Mouse (Mus musculus) stomach, embryonic 14.5 days (tissue): ENCODE measurements around the gene Tsc22d1. TPM values are rescaled to one million over a fixed set of nuclear protein-coding genes. Genes with fewer than 3 reads are reported as not detected.

Experiments used
- ATAC-seq: fragments of 200-750 bp; cut with Nextera tagmentation; 2 replicates; pipeline ENCODE4 v1.8.0; 2017; ENCODE audit warnings: low read depth, moderate TSS enrichment; ENCODE audit not compliant: insufficient number of reproducible peaks, insufficient read depth, low FRiP score
- H3K27ac ChIP-seq: fragments of 300-500 bp; sonication (generic); 2 replicates; pipeline ENCODE4 v1.5.1; 2014; ENCODE audit warnings: mild to moderate bottlenecking, low read length, moderate library complexity, mixed read lengths
- H3K27me3 ChIP-seq: fragments of 300-500 bp; sonication (generic); 2 replicates; pipeline ENCODE4 v1.6.1; 2014; ENCODE audit warnings: low read length, control low read depth, mixed read lengths; ENCODE audit not compliant: control insufficient read depth, insufficient read depth
- H3K36me3 ChIP-seq: fragments of 300-500 bp; sonication (generic); 2 replicates; pipeline ENCODE4 v1.6.1; 2014; ENCODE audit warnings: mild to moderate bottlenecking, control low read depth, low read length, moderate library complexity, mixed read lengths; ENCODE audit not compliant: control insufficient read depth, insufficient read depth
- H3K4me1 ChIP-seq: fragments of 300-500 bp; sonication (generic); 2 replicates; pipeline ENCODE4 v1.6.1; 2014; ENCODE audit warnings: low read length, control low read depth, mixed read lengths; ENCODE audit not compliant: control insufficient read depth, insufficient read depth
- H3K4me2 ChIP-seq: fragments of 300-500 bp; sonication (generic); replicated peaks from 2 replicates; pipeline ENCODE4 v1.6.1; 2014; ENCODE audit warnings: low read depth, low read length, control low read depth
- H3K4me3 ChIP-seq: fragments of 300-500 bp; sonication (generic); 2 replicates; pipeline ENCODE4 v1.5.1; 2014; ENCODE audit warnings: low read depth, low read length, control low read depth
- H3K9ac ChIP-seq: fragments of 300-500 bp; sonication (generic); replicated peaks from 2 replicates; pipeline ENCODE4 v1.6.1; 2014; ENCODE audit warnings: low read depth, mild to moderate bottlenecking, control low read depth, low read length, moderate library complexity, mixed read lengths
- H3K9me3 ChIP-seq: fragments of 300-500 bp; sonication (generic); 2 replicates; pipeline ENCODE4 v1.6.1; 2016; ENCODE audit warnings: low read depth, low read length, control low read depth; ENCODE audit not compliant: control insufficient read depth
- WGBS: fragments of 180-500 bp; shearing (Covaris S2); extraction: QIAGEN DNeasy Blood & Tissue Kit; methylation state at CpG from one replicate; pipeline ENCODE4 v1.1.7; 2014; 5-methylcytosine and 5-hydroxymethylcytosine counted together
- polyA plus RNA-seq: library from polyadenylated mRNA; unstranded; fragments of >200 nt; fragmentation: Nextera tagmentation; extraction: Ambion mirVana; gene quantifications from 2 replicates; pipeline ENCODE4 v1.2.1, GENCODE M21; 2014

Gene Tsc22d1
- polyA plus RNA-seq, 1 experiment from 2014 or later = 656 TPM

DNA sequence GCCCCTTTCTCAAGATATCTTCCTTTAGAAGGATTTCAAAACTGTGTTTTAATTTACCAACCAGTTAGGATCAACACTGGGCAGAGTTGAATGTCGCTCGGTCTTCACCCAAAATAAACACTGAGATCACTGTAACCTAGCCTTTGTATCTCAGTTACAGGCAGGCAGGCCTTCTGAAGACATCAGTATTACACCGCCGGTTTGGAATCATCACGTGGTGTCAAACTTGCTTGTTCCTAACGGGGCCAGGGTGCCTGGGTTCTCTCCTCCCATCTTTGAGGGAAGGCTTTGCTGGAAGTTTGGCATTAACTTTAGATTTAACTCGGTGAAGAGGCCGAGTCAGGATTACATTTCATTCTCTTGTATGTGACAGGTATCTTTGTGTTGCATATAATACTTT is 5.7 kb upstream of the Tsc22d1 start:
- whole genome bisulfite sequencing = 44% methylated on average over 8 of the region's 8 CpGs
- H3K27ac ChIP-seq = no peak overlapping the region
- H3K4me1 ChIP-seq = no peaks in the 10 kb centered on the region
- ATAC-seq = no peak
- no peak overlapping the region for H3K4me3 ChIP-seq
- H3K9me3 ChIP-seq = no peaks in the 10 kb centered on the region
- no peaks in the 10 kb centered on the region for H3K36me3 ChIP-seq
- H3K9ac ChIP-seq = no peak overlapping the region
- no peak overlapping the region for H3K4me2 ChIP-seq
- H3K27me3 ChIP-seq = no peaks in the 10 kb centered on the region

DNA sequence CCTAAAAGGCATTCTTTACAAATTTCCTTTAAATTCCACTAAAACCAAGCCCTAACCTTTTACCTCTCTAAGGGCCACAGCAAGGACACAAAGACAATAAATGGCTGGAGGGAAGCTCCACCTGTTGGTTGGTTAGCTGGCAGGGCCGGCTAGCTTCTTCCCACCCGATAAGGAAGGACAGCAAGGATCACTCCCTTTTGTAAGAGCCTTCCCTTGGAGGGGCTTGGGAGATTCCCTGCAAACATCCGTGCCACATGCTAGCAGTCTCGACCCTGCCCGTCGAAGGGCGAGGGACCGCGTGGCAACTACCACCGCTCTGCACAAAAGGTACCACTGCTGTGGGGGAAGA is 1.0 kb upstream of the Tsc22d1 start:
- H3K4me3 ChIP-seq = peak overlapping the region; percentile 87
- H3K27me3 ChIP-seq = no peaks in the 10 kb centered on the region
- H3K36me3 ChIP-seq = peaks cover 14% of the 10 kb centered on the region; the same call in 1 of the 2 replicates
- peak overlapping the region; percentile 83 for H3K4me2 ChIP-seq
- no peak for ATAC-seq
- H3K9me3 ChIP-seq = no peaks in the 10 kb centered on the region
- peak overlapping the region; percentile 98 for H3K9ac ChIP-seq
- H3K27ac ChIP-seq = peak overlapping the region; percentile 99
- 0% methylated on average over 10 of the region's 10 CpGs for WGBS
- H3K4me1 ChIP-seq = peaks cover 20% of the 10 kb centered on the region; the same call in 1 of the 2 replicates

DNA sequence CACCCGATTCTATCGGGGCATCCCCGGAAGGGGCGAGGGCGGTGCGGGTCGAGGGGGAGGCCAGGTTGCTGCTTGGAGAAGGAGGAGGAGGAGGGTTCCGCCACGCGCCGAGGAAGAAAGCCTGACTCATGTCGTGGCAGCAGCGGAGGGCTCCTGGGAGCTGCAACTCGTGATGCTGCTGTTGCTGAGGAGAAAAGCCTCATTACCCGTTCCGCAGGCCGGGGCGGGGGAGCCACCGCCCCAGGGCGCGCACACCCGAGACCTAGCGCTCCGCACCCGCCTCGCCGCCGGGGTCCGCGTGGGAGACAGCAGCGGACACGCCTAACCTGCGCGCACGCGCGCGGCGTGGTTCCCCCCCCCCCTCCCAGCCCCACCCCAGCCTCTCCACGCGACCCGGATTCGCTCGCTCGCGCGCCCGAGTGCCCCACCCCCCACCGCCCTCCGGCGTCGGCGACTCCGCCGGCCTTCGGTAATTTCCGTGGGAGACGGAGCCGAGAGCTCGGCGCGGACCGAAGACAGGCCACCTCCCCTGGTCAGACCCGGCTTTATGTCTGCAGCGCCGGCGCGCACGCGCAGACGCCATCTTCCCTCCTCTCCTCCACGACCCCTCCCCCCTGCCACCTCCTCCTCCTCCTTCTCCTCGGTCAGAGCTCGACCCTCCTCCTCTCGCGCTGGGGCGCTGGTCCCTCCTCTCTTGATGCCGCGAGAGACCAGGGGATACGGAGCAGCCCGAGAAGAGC is 469 bp upstream of the Tsc22d1 start:
- peak; percentile 95 for ATAC-seq
- no peaks in the 10 kb centered on the region for H3K9me3 ChIP-seq
- under 1% methylated on average over 65 of the region's 81 CpGs for WGBS

DNA sequence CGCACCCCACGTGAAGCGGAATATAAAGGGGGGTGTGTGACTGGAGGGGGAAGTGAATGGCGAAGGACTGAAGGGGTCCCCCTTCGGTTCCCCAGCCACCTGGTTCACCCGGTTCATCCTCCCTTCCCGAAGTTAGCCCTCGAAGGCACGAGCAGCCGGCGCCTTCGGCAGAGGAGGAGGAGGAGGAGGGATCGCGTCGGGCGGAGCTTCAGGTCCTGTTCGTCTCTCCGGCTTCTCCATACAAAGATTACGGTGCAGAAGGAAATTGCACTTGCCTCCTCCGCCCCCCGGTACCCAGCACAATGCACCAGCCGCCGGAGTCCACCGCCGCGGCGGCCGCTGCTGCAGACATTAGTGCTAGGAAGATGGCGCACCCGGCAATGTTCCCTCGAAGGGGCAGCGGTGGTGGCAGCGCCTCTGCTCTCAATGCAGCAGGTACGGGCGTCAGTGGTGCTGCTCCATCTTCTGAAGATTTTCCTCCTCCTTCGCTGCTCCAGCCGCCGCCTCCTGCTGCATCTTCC is 1.1 kb downstream of the Tsc22d1 start:
- H3K9ac ChIP-seq = peak overlapping the region; percentile 98
- H3K36me3 ChIP-seq = peaks cover 14% of the 10 kb centered on the region; the same call in 1 of the 2 replicates
- H3K27ac ChIP-seq = peak overlapping the region; percentile 99
- H3K4me3 ChIP-seq = peak overlapping the region; percentile 87
- peak overlapping the region; percentile 84 for H3K4me2 ChIP-seq
- 0 out of 2 replicates have a peak, but pooled peaks have one; percentile 1 for ATAC-seq
- WGBS = 1% methylated on average over 29 of the region's 38 CpGs
- H3K27me3 ChIP-seq = no peaks in the 10 kb centered on the region
- no peaks in the 10 kb centered on the region for H3K9me3 ChIP-seq
- peaks cover 34% of the 10 kb centered on the region for H3K4me1 ChIP-seq

More for the DNA sequence above, 469 bp upstream of the Tsc22d1 start:
- Histone ChIP-seq H3K4me3 (peak overlapping the region; percentile 87), H3K4me1 (peaks cover 25% of the 10 kb centered on the region), H3K27ac (peak overlapping the region; percentile 99), H3K36me3 (peaks cover 14% of the 10 kb centered on the region; the same call in 1 of the 2 replicates), H3K4me2 (peak overlapping the region; percentile 84), H3K9ac (peak overlapping the region; percentile 98), H3K27me3 (no peaks in the 10 kb centered on the region)

DNA sequence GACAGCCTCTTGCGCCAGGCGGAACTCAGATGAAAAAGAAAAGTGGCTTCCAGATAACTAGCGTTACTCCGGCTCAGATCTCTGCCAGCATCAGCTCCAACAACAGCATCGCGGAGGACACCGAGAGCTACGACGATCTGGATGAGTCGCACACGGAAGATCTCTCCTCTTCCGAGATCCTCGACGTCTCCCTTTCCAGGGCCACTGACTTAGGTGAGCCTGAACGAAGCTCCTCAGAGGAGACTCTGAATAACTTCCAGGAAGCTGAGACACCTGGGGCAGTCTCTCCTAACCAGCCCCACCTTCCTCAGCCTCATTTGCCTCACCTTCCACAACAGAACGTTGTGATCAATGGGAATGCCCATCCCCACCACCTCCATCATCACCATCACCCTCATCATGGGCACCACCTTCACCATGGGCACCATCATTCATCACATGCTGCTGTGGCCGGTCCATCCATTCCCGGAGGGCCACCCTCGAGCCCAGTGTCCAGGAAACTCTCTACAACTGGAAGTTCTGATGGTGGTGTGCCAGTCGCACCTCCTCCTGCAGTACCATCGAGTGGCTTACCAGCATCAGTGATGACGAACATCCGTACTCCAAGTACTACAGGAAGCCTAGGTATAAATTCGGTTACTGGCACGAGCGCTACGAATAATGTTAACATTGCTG is 1.7 kb downstream of the Tsc22d1 start:
- H3K36me3 ChIP-seq = peaks cover 14% of the 10 kb centered on the region; the same call in 1 of the 2 replicates
- no peak overlapping the region for H3K27ac ChIP-seq
- peak overlapping the region; percentile 84 for H3K4me2 ChIP-seq
- peaks cover 40% of the 10 kb centered on the region for H3K4me1 ChIP-seq
- H3K9ac ChIP-seq = peak overlapping the region; percentile 98
- 43% methylated on average over 27 of the region's 27 CpGs for WGBS
- ATAC-seq = no peak
- no peaks in the 10 kb centered on the region for H3K9me3 ChIP-seq
- H3K4me3 ChIP-seq = peak overlapping the region; percentile 87
- H3K27me3 ChIP-seq = no peaks in the 10 kb centered on the region

DNA sequence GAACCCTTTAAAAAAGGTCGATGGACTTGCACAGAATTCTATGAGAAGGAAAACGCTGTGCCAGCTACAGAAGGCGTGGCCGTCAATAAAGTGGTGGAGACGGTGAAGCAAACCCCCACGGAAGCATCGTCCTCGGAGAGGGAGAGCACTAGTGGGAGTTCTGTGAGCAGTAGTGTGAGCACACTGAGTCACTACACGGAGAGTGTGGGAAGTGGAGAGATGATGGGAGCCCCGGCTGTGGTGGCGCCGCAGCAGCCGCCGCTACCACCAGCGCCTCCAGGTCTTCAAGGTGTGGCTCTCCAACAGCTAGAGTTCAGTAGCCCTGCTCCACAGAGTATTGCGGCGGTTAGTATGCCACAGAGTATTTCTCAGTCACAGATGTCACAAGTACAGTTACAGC is 2.6 kb downstream of the Tsc22d1 start:
- H3K9me3 ChIP-seq = no peaks in the 10 kb centered on the region
- no peak overlapping the region for H3K4me3 ChIP-seq
- H3K4me2 ChIP-seq = no peak overlapping the region
- H3K4me1 ChIP-seq = peaks cover 40% of the 10 kb centered on the region
- no peak overlapping the region for H3K27ac ChIP-seq
- no peak for ATAC-seq
- H3K36me3 ChIP-seq = peaks cover 14% of the 10 kb centered on the region; the same call in 1 of the 2 replicates
- 95% methylated on average over 17 of the region's 17 CpGs for WGBS
- H3K9ac ChIP-seq = no peak overlapping the region
- H3K27me3 ChIP-seq = no peaks in the 10 kb centered on the region

DNA sequence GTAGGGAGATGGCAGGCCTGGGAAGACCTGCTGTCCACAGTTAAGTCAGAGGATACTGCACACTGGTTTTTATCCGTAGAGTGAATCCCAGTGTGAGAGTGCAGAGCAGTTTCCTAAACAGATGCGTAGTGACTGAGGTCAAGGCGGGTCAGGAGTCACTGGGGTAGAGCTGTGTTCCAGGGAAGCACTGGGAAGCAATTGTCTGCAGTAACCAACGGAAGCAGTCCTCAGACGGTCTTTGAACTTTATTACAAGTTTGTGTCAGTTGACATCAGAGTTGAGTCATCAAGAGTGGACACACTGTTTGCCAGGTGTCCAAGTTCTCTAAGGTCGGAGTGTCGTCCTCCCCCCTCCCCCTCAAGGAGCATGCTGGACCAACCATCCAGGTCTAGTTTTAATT is 6.0 kb downstream of the Tsc22d1 start:
- peaks cover 40% of the 10 kb centered on the region for H3K4me1 ChIP-seq
- no peaks in the 10 kb centered on the region for H3K27me3 ChIP-seq
- no peak overlapping the region for H3K4me3 ChIP-seq
- peak overlapping the region; percentile 28 for H3K4me2 ChIP-seq
- no peak overlapping the region for H3K9ac ChIP-seq
- WGBS = 37% methylated on average over 7 of the region's 7 CpGs
- no peak overlapping the region for H3K27ac ChIP-seq
- no peaks in the 10 kb centered on the region for H3K9me3 ChIP-seq
- ATAC-seq = no peak
- peaks cover 24% of the 10 kb centered on the region; the same call in 1 of the 2 replicates for H3K36me3 ChIP-seq

DNA sequence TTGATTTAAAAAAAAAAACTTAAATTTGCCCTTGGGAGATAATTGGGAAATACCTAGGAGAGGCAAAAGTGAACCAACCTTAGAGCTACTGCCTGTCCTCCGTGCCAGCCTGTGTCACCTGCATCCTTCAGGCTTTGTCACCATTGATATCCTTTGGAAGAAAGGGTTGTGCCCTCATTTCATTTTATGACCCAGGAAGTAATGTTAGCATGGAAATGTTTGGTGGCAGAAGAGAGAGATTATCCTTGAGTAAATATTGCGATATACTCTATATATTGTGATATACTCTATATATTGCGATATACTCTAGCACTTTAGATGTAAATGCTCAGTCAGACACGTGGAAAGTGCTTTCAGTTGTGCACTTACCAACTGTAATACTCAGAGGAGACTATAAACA is 6.4 kb downstream of the Tsc22d1 start:
- peak overlapping the region; percentile 28; the same call in 1 of the 2 replicates for H3K4me2 ChIP-seq
- H3K36me3 ChIP-seq = peaks cover 27% of the 10 kb centered on the region; the same call in 1 of the 2 replicates
- WGBS = 72% methylated on average over 4 of the region's 4 CpGs

More for the DNA sequence above, 6.4 kb downstream of the Tsc22d1 start:
- no peak overlapping the region for H3K9ac ChIP-seq
- no peak for ATAC-seq
- no peaks in the 10 kb centered on the region for H3K9me3 ChIP-seq
- H3K27me3 ChIP-seq = no peaks in the 10 kb centered on the region
- H3K4me3 ChIP-seq = no peak overlapping the region
- H3K4me1 ChIP-seq = peaks cover 39% of the 10 kb centered on the region
- no peak overlapping the region for H3K27ac ChIP-seq
